In the genomic region with DNA sequence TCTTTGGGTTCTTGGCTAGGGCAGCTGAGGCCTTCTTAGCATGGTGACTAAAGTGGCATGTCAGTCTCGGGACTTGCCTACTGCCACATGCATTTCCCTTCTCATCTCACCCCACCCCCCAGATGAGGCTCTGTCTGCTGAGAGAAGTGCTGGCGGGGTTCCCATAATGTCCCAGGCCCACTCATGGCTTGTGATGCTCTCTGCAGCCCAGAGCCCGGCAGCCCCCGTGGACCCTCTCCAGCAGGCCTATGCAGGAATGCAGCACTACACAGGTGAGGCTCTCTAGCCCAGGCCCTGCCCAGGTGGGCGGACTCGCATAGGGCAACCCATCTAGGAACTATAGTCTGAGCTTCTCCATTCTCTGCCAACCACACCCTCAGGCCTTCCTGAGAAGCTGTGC, we compare ENCODE assay signal across 20 mouse cellular contexts. TPM values are rescaled to one million over a fixed set of nuclear protein-coding genes. Genes with fewer than 3 reads are reported as not detected.
DNase-seq lines count a peak whose midpoint lies in the region; ATAC-seq and TF ChIP-seq lines count a peak whose summit lies in the region.
"Had no signal": no experiment of that assay in that cellular context is flagged by ENCODE, and none has a peak within 500 bp of the region (broad histone marks: within the 10 kb centered on the region; RNA-seq: fewer than 3 reads in every experiment).

No protein-coding gene starts in this region.

- peak overlapping the region; percentile 45; the same call in 1 of the 2 replicates for H3K27ac ChIP-seq in forebrain, embryonic 10.5 days
- no peak overlapping the region for H3K27ac ChIP-seq in forebrain, embryonic 14.5 days (ENCODE audit: low read depth, low read length)
- H3K27ac ChIP-seq in left cerebral cortex, adult 2 months, result peak overlapping the region; percentile 80
- H3K27ac ChIP-seq in testis, adult 2 months (ENCODE audit: control insufficient read depth, insufficient read depth, low read depth, low read length), result no peak overlapping the region
- H3K27ac ChIP-seq: intestine, embryonic 15.5 days; kidney, postnatal 0 days; liver, embryonic 13.5 days; stomach, postnatal 0 days had no signal

- no peak for DNase-seq in forebrain, embryonic 10.5 days (ENCODE audit: extremely low spot score, low spot score)
- DNase-seq in forebrain, embryonic 14.5 days (ENCODE audit: low spot score), result no peak
- DNase-seq in left cerebral cortex, adult 2 months (ENCODE audit: extremely low spot score in 1 of 2, low spot score in 2 of 2), result no peak
- no peak for DNase-seq in left cerebral cortex, postnatal 25 days (ENCODE audit: low spot score in 2 of 2)
- no peak for DNase-seq in testis, postnatal 10 days (ENCODE audit: low spot score)
- DNase-seq in embryo, embryonic 9.5 days (ENCODE audit: extremely low spot score), result no peak
- DNase-seq in urinary bladder, postnatal 36 days (ENCODE audit: low spot score in 2 of 2), result no peak
- DNase-seq: adrenal gland, postnatal 14 days; liver, embryonic 13.5 days; lung, postnatal 14 days; spleen, adult 18-20 months had no signal

- 83% methylated on average over 6 of the region's 6 CpGs for WGBS in forebrain, embryonic 10.5 days
- 65% methylated on average over 6 of the region's 6 CpGs for WGBS in forebrain, embryonic 14.5 days

- peaks cover 65% of the 10 kb centered on the region for H3K36me3 ChIP-seq in forebrain, embryonic 10.5 days (replicated peaks)
- peaks cover 73% of the 10 kb centered on the region for H3K36me3 ChIP-seq in forebrain, embryonic 14.5 days (ENCODE audit: control insufficient read depth, insufficient read depth, low read length)
- no peaks in the 10 kb centered on the region for H3K36me3 ChIP-seq in testis, adult 2 months (ENCODE audit: control insufficient read depth, insufficient read depth, low read length)
- H3K36me3 ChIP-seq: intestine, embryonic 15.5 days; liver, embryonic 13.5 days had no signal

- no peak for TF ChIP-seq CTCF in left cerebral cortex, adult 2 months (IDR thresholded peaks at IDR 0.05)
- no peak for TF ChIP-seq CTCF in testis, adult 2 months (IDR thresholded peaks at IDR 0.05; ENCODE audit: control insufficient read depth, insufficient read depth, insufficient replicate concordance, low read depth, low read length)

- H3K4me3 ChIP-seq in forebrain, embryonic 10.5 days, result no peak overlapping the region
- no peak overlapping the region for H3K4me3 ChIP-seq in forebrain, embryonic 14.5 days (ENCODE audit: low read depth, low read length)
- no peak overlapping the region for H3K4me3 ChIP-seq in left cerebral cortex, adult 2 months
- peak overlapping the region; percentile 22 for H3K4me3 ChIP-seq in testis, adult 2 months (ENCODE audit: control insufficient read depth, low read depth, low read length)
- H3K4me3 ChIP-seq: intestine, embryonic 15.5 days; limb, embryonic 10.5 days; liver, embryonic 13.5 days had no signal

- no peak overlapping the region for H3K4me2 ChIP-seq in forebrain, embryonic 14.5 days (ENCODE audit: low read length)
- H3K4me2 ChIP-seq: intestine, embryonic 15.5 days; liver, embryonic 13.5 days had no signal

- TF ChIP-seq POLR2A in testis, adult 2 months (IDR thresholded peaks at IDR 0.05; ENCODE audit: control insufficient read depth, low read depth, low read length), result no peak

- no peaks in the 10 kb centered on the region for H3K9me3 ChIP-seq in forebrain, embryonic 10.5 days
- no peaks in the 10 kb centered on the region for H3K9me3 ChIP-seq in forebrain, embryonic 14.5 days (replicated peaks; ENCODE audit: control insufficient read depth, low read length)
- H3K9me3 ChIP-seq: intestine, embryonic 15.5 days; limb, embryonic 10.5 days; liver, embryonic 13.5 days had no signal

- intact Hi-C loops in left cerebral cortex, adult 2 months (cut with DNase I), result no loop called here
- intact Hi-C loops in left cerebral cortex, postnatal 25 days (cut with DNase I), result no loop called here

- no peak overlapping the region for H3K9ac ChIP-seq in forebrain, embryonic 14.5 days (ENCODE audit: low read length)
- H3K9ac ChIP-seq: intestine, embryonic 15.5 days; liver, embryonic 13.5 days had no signal

- peaks cover 77% of the 10 kb centered on the region for H3K4me1 ChIP-seq in forebrain, embryonic 10.5 days
- peaks cover 44% of the 10 kb centered on the region for H3K4me1 ChIP-seq in forebrain, embryonic 14.5 days (ENCODE audit: control insufficient read depth, insufficient read depth, low read length)
- H3K4me1 ChIP-seq in testis, adult 2 months (ENCODE audit: control insufficient read depth, insufficient read depth, low read length), result peaks cover 7% of the 10 kb centered on the region
- H3K4me1 ChIP-seq: liver, embryonic 13.5 days had no signal

- no peak for ATAC-seq in forebrain, embryonic 14.5 days
- ATAC-seq: intestine, embryonic 15.5 days had no signal

- H3K27me3 ChIP-seq in forebrain, embryonic 10.5 days (ENCODE audit: poor library complexity, severe bottlenecking), result no peaks in the 10 kb centered on the region
- H3K27me3 ChIP-seq in forebrain, embryonic 14.5 days (replicated peaks; ENCODE audit: control insufficient read depth, insufficient read depth, low read length), result no peaks in the 10 kb centered on the region
- no peaks in the 10 kb centered on the region for H3K27me3 ChIP-seq in testis, adult 2 months (ENCODE audit: control insufficient read depth, insufficient read depth, low read length)
- H3K27me3 ChIP-seq: intestine, embryonic 15.5 days; liver, embryonic 13.5 days had no signal

RNA-seq across cellular contexts. Expression of a gene that starts 7.4 kb away (rescaled TPM):
- 6.0 and 6.9 TPM in 2 replicates for polyA plus RNA-seq in forebrain, embryonic 10.5 days (2016; fragmentation: Nextera tagmentation; extraction: Ambion mirVana)
- polyA plus RNA-seq in forebrain, embryonic 14.5 days (2014; fragmentation: Nextera tagmentation; extraction: Ambion mirVana), result 14.7 and 19.2 TPM in 2 replicates
- 1 to 10 TPM; 4.4 to 5.8 TPM for total RNA-seq in left cerebral cortex, adult 2 months (2021)
- total RNA-seq in left cerebral cortex, postnatal 25 days (2021), result 1 to 10 TPM; 4.2 to 5.3 TPM
- 107 and 109 TPM in 2 replicates for polyA plus RNA-seq in testis, adult 2 months (2012; rRNA removed)
- total RNA-seq: common myeloid progenitor, adult 5-6 weeks; granulocyte monocyte progenitor cell, adult 5-6 weeks; MEL had no signal
- polyA plus RNA-seq: liver, embryonic 13.5 days had no signal

RNA-seq across cellular contexts. Expression of a gene that starts 9.5 kb away (rescaled TPM):
- polyA plus RNA-seq in forebrain, embryonic 10.5 days (2016; fragmentation: Nextera tagmentation; extraction: Ambion mirVana), result 34.7 and 46.8 TPM in 2 replicates
- 301 and 306 TPM in 2 replicates for polyA plus RNA-seq in forebrain, embryonic 14.5 days (2014; fragmentation: Nextera tagmentation; extraction: Ambion mirVana)
- total RNA-seq in left cerebral cortex, adult 2 months (2021), result 100 to 1,000 TPM; 159 to 177 TPM
- 100 to 1,000 TPM; 166 to 170 TPM for total RNA-seq in left cerebral cortex, postnatal 25 days (2021)
- polyA plus RNA-seq in testis, adult 2 months (2012; rRNA removed), result 243 and 256 TPM in 2 replicates
- total RNA-seq: common myeloid progenitor, adult 5-6 weeks; granulocyte monocyte progenitor cell, adult 5-6 weeks; monocyte, adult 5-6 weeks had no signal

RNA-seq across cellular contexts. Expression of a gene that starts 43.9 kb away (rescaled TPM):
- polyA plus RNA-seq in forebrain, embryonic 10.5 days (2016; fragmentation: Nextera tagmentation; extraction: Ambion mirVana), result 0.62 and 0.81 TPM in 2 replicates
- polyA plus RNA-seq in forebrain, embryonic 14.5 days (2014; fragmentation: Nextera tagmentation; extraction: Ambion mirVana), result 0.38 and 0.78 TPM in 2 replicates
- not detected for total RNA-seq in left cerebral cortex, adult 2 months (2021)
- total RNA-seq in left cerebral cortex, postnatal 25 days (2021), result not detected
- polyA plus RNA-seq in testis, adult 2 months (2012; rRNA removed), result 2,779 and 3,078 TPM in 2 replicates
- total RNA-seq: adrenal gland, postnatal 14 days; common myeloid progenitor, adult 5-6 weeks; monocyte, adult 5-6 weeks had no signal

RNA-seq across cellular contexts. Expression of a gene that starts 44.5 kb away (rescaled TPM):
- polyA plus RNA-seq in forebrain, embryonic 10.5 days (2016; fragmentation: Nextera tagmentation; extraction: Ambion mirVana), result 70.9 and 74.5 TPM in 2 replicates
- polyA plus RNA-seq in forebrain, embryonic 14.5 days (2014; fragmentation: Nextera tagmentation; extraction: Ambion mirVana), result 57.2 and 58.6 TPM in 2 replicates
- 10 to 100 TPM; 38.6 to 41.6 TPM for total RNA-seq in left cerebral cortex, adult 2 months (2021)
- 10 to 100 TPM; 37.8 to 38.9 TPM for total RNA-seq in left cerebral cortex, postnatal 25 days (2021)
- 16.8 and 17.1 TPM in 2 replicates for polyA plus RNA-seq in testis, adult 2 months (2012; rRNA removed)

Comparison
In these comparisons a context has a peak if more than half of its experiments do, and no peak if none do; other contexts are left out.
1. H3K27ac ChIP-seq: peak in forebrain, embryonic 10.5 days (single experiment) and left cerebral cortex, adult 2 months (single experiment); none in forebrain, embryonic 14.5 days (single experiment) and testis, adult 2 months (single experiment).
2. RNA of a gene that starts 43.9 kb away (polyA plus RNA-seq): 2,779 to 3,078 TPM in testis, adult 2 months; 0.62 to 0.81 TPM in forebrain, embryonic 10.5 days and 0.38 to 0.78 TPM in forebrain, embryonic 14.5 days; every median in the first group is over 1,000 times any median in the second.